Mouse (Mus musculus): ENCODE results near the gene Slc6a5. TPM values are rescaled to one million over a fixed set of nuclear protein-coding genes. Genes with fewer than 3 reads are reported as not detected.

The Slc6a5 gene
- polyA plus RNA-seq, 1 experiment = not detected

GRCm38 (mm10) chr7:49882694-49883389 lies 27.1 kb upstream of the Slc6a5 start:
- TF ChIP-seq FLI1 (IDR thresholded peaks at IDR 0.05; ENCODE audit: low read length) (no peak), GATA1 (IDR thresholded peaks at IDR 0.05; ENCODE audit: borderline replicate concordance, low read length) (no peak)
- peaks cover 10% of the 10 kb centered on the region; the same call in 1 of the 2 replicates for H3K4me1 ChIP-seq
- H3K4me3 ChIP-seq (replicated peaks) = no peak overlapping the region
- H3K9me3 ChIP-seq = 0 out of 2 replicates have a peak, but pooled peaks cover 3% of the 10 kb centered on the region
- H3K36me3 ChIP-seq (replicated peaks; ENCODE audit: low read length) = no peaks in the 10 kb centered on the region
- H3K27me3 ChIP-seq (replicated peaks) = peaks cover 11% of the 10 kb centered on the region

- no peaks in the 10 kb centered on the region for H3K36me3 ChIP-seq (replicated peaks; ENCODE audit: low read length)
- H3K27me3 ChIP-seq (replicated peaks) = peaks cover 8% of the 10 kb centered on the region
- no peaks in the 10 kb centered on the region for H3K9me3 ChIP-seq
- H3K4me3 ChIP-seq (replicated peaks) = no peak overlapping the region
- peaks cover 2% of the 10 kb centered on the region; the same call in 1 of the 2 replicates for H3K4me1 ChIP-seq
- no peak for TF ChIP-seq GATA1 (IDR thresholded peaks at IDR 0.05; ENCODE audit: borderline replicate concordance, low read length)
Measured at GRCm38 (mm10) chr7:49887776-49888390, 22.1 kb upstream of the Slc6a5 start.

GRCm38 (mm10) chr7:49894786-49895185 lies 15.2 kb upstream of the Slc6a5 start:
- H3K27me3 ChIP-seq (replicated peaks) = no peaks in the 10 kb centered on the region
- no peaks in the 10 kb centered on the region for H3K9me3 ChIP-seq
- no peak overlapping the region for H3K4me3 ChIP-seq (replicated peaks)
- no peak for TF ChIP-seq FLI1 (IDR thresholded peaks at IDR 0.05; ENCODE audit: low read length)
- no peak for TF ChIP-seq GATA1 (IDR thresholded peaks at IDR 0.05; ENCODE audit: borderline replicate concordance, low read length)
- no peaks in the 10 kb centered on the region for H3K36me3 ChIP-seq (replicated peaks; ENCODE audit: low read length)
- no peaks in the 10 kb centered on the region for H3K4me1 ChIP-seq

GRCm38 (mm10) chr7:49895296-49895695 lies 14.7 kb upstream of the Slc6a5 start:
- Histone ChIP-seq H3K9me3 (no peaks in the 10 kb centered on the region), H3K4me3 (replicated peaks) (no peak overlapping the region), H3K36me3 (replicated peaks; ENCODE audit: low read length) (no peaks in the 10 kb centered on the region), H3K27me3 (replicated peaks) (peaks cover 2% of the 10 kb centered on the region), H3K4me1 (no peaks in the 10 kb centered on the region)
- TF ChIP-seq GATA1 (IDR thresholded peaks at IDR 0.05; ENCODE audit: borderline replicate concordance, low read length) (no peak), FLI1 (IDR thresholded peaks at IDR 0.05; ENCODE audit: low read length) (no peak)

GRCm38 (mm10) chr7:49902003-49902552 lies 7.9 kb upstream of the Slc6a5 start:
- no peaks in the 10 kb centered on the region for H3K36me3 ChIP-seq (replicated peaks; ENCODE audit: low read length)
- H3K27me3 ChIP-seq (replicated peaks) = peaks cover 25% of the 10 kb centered on the region
- H3K9me3 ChIP-seq = no peaks in the 10 kb centered on the region
- H3K4me3 ChIP-seq (replicated peaks) = no peak overlapping the region
- H3K4me1 ChIP-seq = no peaks in the 10 kb centered on the region
- TF ChIP-seq FLI1 (IDR thresholded peaks at IDR 0.05; ENCODE audit: low read length) (no peak), GATA1 (IDR thresholded peaks at IDR 0.05; ENCODE audit: borderline replicate concordance, low read length) (no peak)

- peak overlapping the region; percentile 46 for H3K4me3 ChIP-seq (replicated peaks)
- TF ChIP-seq FLI1 (IDR thresholded peaks at IDR 0.05; ENCODE audit: low read length) (no peak), GATA1 (IDR thresholded peaks at IDR 0.05; ENCODE audit: borderline replicate concordance, low read length) (no peak)
- no peaks in the 10 kb centered on the region for H3K36me3 ChIP-seq (replicated peaks; ENCODE audit: low read length)
- peaks cover 15% of the 10 kb centered on the region; the same call in 1 of the 2 replicates for H3K9me3 ChIP-seq
- H3K4me1 ChIP-seq = peaks cover 8% of the 10 kb centered on the region; the same call in 1 of the 2 replicates
- H3K27me3 ChIP-seq (replicated peaks) = peaks cover 73% of the 10 kb centered on the region
Measured at GRCm38 (mm10) chr7:49907191-49908171, 2.5 kb upstream of the Slc6a5 start.

- H3K4me3 ChIP-seq (replicated peaks) = peak overlapping the region; percentile 46
- peaks cover 15% of the 10 kb centered on the region; the same call in 1 of the 2 replicates for H3K9me3 ChIP-seq
- H3K4me1 ChIP-seq = peaks cover 8% of the 10 kb centered on the region; the same call in 1 of the 2 replicates
- TF ChIP-seq GATA1 (IDR thresholded peaks at IDR 0.05; ENCODE audit: borderline replicate concordance, low read length) = no peak
- TF ChIP-seq FLI1 (IDR thresholded peaks at IDR 0.05; ENCODE audit: low read length) = no peak
- peaks cover 81% of the 10 kb centered on the region for H3K27me3 ChIP-seq (replicated peaks)
- H3K36me3 ChIP-seq (replicated peaks; ENCODE audit: low read length) = no peaks in the 10 kb centered on the region
Measured at GRCm38 (mm10) chr7:49908181-49908855, 1.6 kb upstream of the Slc6a5 start.

- Histone ChIP-seq H3K9me3 (peaks cover 15% of the 10 kb centered on the region; the same call in 1 of the 2 replicates), H3K27me3 (replicated peaks) (peaks cover 87% of the 10 kb centered on the region), H3K4me1 (peaks cover 8% of the 10 kb centered on the region; the same call in 1 of the 2 replicates), H3K36me3 (replicated peaks; ENCODE audit: low read length) (no peaks in the 10 kb centered on the region), H3K4me3 (replicated peaks) (no peak overlapping the region)
- no peak for TF ChIP-seq FLI1 (IDR thresholded peaks at IDR 0.05; ENCODE audit: low read length)
- TF ChIP-seq GATA1 (IDR thresholded peaks at IDR 0.05; ENCODE audit: borderline replicate concordance, low read length) = no peak
Measured at GRCm38 (mm10) chr7:49908990-49909411, 945 bp upstream of the Slc6a5 start.
